Mouse (Mus musculus) heart, adult 2 months (tissue): ENCODE results near the gene Gm13279.
"Not testable (repeated sequence)": the region's sequence is repeated elsewhere in the genome, so short reads cannot be mapped to it uniquely, and the experiment has no call there.

Source experiments
- CTCF ChIP-seq: fragments of 200-600 bp; IDR thresholded peaks from 2 replicates; pipeline ENCODE4 v1.8.1; 2022; ENCODE audit warnings: antibody characterized with exemption, mild to moderate bottlenecking, moderate library complexity
- EP300 ChIP-seq: fragments of 200-500 bp; IDR thresholded peaks from 2 replicates; pipeline ENCODE4 v1.6.1; 2011; ENCODE audit warnings: low read depth, low read length, control low read depth; ENCODE audit not compliant: insufficient read depth
- POLR2A ChIP-seq: fragments of 200-500 bp; IDR thresholded peaks from 2 replicates; pipeline ENCODE4 v1.6.1; 2011; ENCODE audit warnings: mild to moderate bottlenecking, low read depth, low read length, control low read depth; ENCODE audit not compliant: insufficient read depth

DNA sequence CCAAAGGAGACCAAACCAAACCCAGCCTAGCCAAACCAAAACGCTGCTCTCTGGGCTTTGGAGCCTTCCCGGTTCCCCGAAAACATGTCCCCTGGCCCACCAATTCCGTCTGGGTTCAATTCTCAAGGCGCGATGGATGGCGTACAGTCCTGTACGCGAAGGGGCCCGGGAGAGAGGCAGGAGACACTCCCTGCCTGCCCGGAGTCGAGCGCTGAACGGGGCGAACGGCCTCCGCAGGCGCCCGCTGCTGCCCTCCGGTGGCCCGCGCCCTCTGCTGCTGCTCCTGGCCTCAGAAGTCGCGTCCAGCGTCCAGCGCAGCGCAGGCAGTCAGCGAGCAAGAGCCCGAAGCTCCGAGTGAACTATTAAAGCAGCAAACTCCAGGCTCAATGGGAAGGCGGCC lies 14.9 kb upstream of the Gm13279 start:
- peak; percentile 28; the same call in 1 of the 2 replicates for TF ChIP-seq CTCF
- not testable (repeated sequence) for TF ChIP-seq EP300, POLR2A
